ENCODE assay signal across 29 mouse cellular contexts in the genomic region with DNA sequence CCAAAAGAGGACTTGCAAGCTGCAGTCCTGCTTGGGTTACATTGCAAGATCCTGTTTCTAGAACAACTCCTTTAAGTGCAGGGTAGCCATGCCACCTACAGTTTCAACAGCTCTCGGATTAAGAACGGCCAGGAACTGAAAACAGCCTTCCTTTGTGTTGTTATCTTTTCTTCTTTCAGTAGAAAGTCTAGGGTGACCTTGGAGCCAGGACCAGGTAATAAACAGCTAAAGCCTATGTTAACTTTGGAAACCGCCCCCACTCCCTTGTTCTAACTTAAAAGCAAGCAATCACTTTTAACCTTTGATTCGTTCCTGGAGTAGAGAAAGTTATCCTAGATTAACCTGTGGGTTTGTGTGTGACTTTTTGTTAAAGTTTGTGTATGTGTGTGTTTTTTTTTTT. TPM values are rescaled to one million over a fixed set of nuclear protein-coding genes. Genes with fewer than 3 reads are reported as not detected.
DNase-seq lines count a peak whose midpoint lies in the region; ATAC-seq and TF ChIP-seq lines count a peak whose summit lies in the region.
"Had no signal": no experiment of that assay in that cellular context is flagged by ENCODE, and none has a peak within 500 bp of the region (broad histone marks: within the 10 kb centered on the region; RNA-seq: fewer than 3 reads in every experiment).

No protein-coding gene starts in this region.

- no peak for TF ChIP-seq CTCF in liver, postnatal 0 days (IDR thresholded peaks at IDR 0.05; ENCODE audit: low read depth)

- H3K4me2 ChIP-seq in intestine, embryonic 16.5 days (ENCODE audit: low read depth, low read length) = no peak overlapping the region
- H3K4me2 ChIP-seq in stomach, embryonic 16.5 days (ENCODE audit: low read depth, low read length) = no peak overlapping the region
- no peak overlapping the region for H3K4me2 ChIP-seq in liver, postnatal 0 days (ENCODE audit: low read depth, low read length)
- no peak overlapping the region for H3K4me2 ChIP-seq in hindbrain, embryonic 12.5 days (replicated peaks)
- H3K4me2 ChIP-seq: embryonic facial prominence, embryonic 12.5 days; forebrain, embryonic 12.5 days; liver, embryonic 15.5 days; midbrain, embryonic 15.5 days; neural tube, embryonic 12.5 days had no signal

- no peaks in the 10 kb centered on the region for H3K27me3 ChIP-seq in intestine, embryonic 16.5 days (replicated peaks; ENCODE audit: control insufficient read depth, insufficient read depth, low read length)
- H3K27me3 ChIP-seq in stomach, embryonic 16.5 days (ENCODE audit: control insufficient read depth, insufficient read depth, low read length) = no peaks in the 10 kb centered on the region
- H3K27me3 ChIP-seq in liver, postnatal 0 days (ENCODE audit: insufficient read depth, low read length) = no peaks in the 10 kb centered on the region
- H3K27me3 ChIP-seq in hindbrain, embryonic 12.5 days = no peaks in the 10 kb centered on the region
- H3K27me3 ChIP-seq: CH12.LX; embryonic facial prominence, embryonic 12.5 days; forebrain, embryonic 12.5 days; liver, embryonic 15.5 days; midbrain, embryonic 15.5 days; neural tube, embryonic 12.5 days had no signal

- no peaks in the 10 kb centered on the region for H3K36me3 ChIP-seq in intestine, embryonic 16.5 days (ENCODE audit: control insufficient read depth, insufficient read depth, low read length)
- H3K36me3 ChIP-seq in stomach, embryonic 16.5 days (ENCODE audit: control insufficient read depth, insufficient read depth, low read length) = no peaks in the 10 kb centered on the region
- H3K36me3 ChIP-seq in liver, postnatal 0 days (replicated peaks; ENCODE audit: insufficient read depth, low read length) = no peaks in the 10 kb centered on the region
- no peaks in the 10 kb centered on the region for H3K36me3 ChIP-seq in hindbrain, embryonic 12.5 days
- H3K36me3 ChIP-seq: embryonic facial prominence, embryonic 12.5 days; forebrain, embryonic 12.5 days; G1E; heart, embryonic 10.5 days; hindbrain, embryonic 10.5 days; limb, embryonic 10.5 days; liver, embryonic 15.5 days; midbrain, embryonic 15.5 days; neural tube, embryonic 12.5 days had no signal

- TF ChIP-seq EP300 in liver, postnatal 0 days (IDR thresholded peaks at IDR 0.05; ENCODE audit: low read depth) = no peak

- no peak overlapping the region for H3K9ac ChIP-seq in intestine, embryonic 16.5 days (ENCODE audit: low read depth, low read length)
- H3K9ac ChIP-seq in stomach, embryonic 16.5 days (ENCODE audit: low read length) = no peak overlapping the region
- no peak overlapping the region for H3K9ac ChIP-seq in liver, postnatal 0 days (replicated peaks)
- no peak overlapping the region for H3K9ac ChIP-seq in hindbrain, embryonic 12.5 days
- H3K9ac ChIP-seq: embryonic facial prominence, embryonic 12.5 days; forebrain, embryonic 12.5 days; liver, embryonic 15.5 days; midbrain, embryonic 15.5 days; neural tube, embryonic 12.5 days had no signal

- no peaks in the 10 kb centered on the region for H3K9me3 ChIP-seq in intestine, embryonic 16.5 days (ENCODE audit: control insufficient read depth, low read length)
- no peaks in the 10 kb centered on the region for H3K9me3 ChIP-seq in stomach, embryonic 16.5 days (replicated peaks; ENCODE audit: control insufficient read depth, low read length)
- H3K9me3 ChIP-seq in liver, postnatal 0 days (ENCODE audit: low read length) = no peaks in the 10 kb centered on the region
- H3K9me3 ChIP-seq in hindbrain, embryonic 12.5 days (replicated peaks) = no peaks in the 10 kb centered on the region
- H3K9me3 ChIP-seq: embryonic facial prominence, embryonic 12.5 days; forebrain, embryonic 12.5 days; G1E; heart, embryonic 10.5 days; hindbrain, embryonic 10.5 days; limb, embryonic 10.5 days; liver, embryonic 15.5 days; midbrain, embryonic 15.5 days; neural tube, embryonic 12.5 days had no signal

- peak; percentile 69 for ATAC-seq in intestine, embryonic 16.5 days
- peak; percentile 66; the same call in 1 of the 2 replicates for ATAC-seq in stomach, embryonic 16.5 days (ENCODE audit: insufficient read depth, low FRiP score)
- ATAC-seq in liver, postnatal 0 days = no peak
- ATAC-seq in hindbrain, embryonic 12.5 days (ENCODE audit: low FRiP score) = no peak
- ATAC-seq: activated CD4-positive, CD25-positive, alpha-beta regulatory T cell, adult 4 months; midbrain, embryonic 15.5 days had no signal

- peak; percentile 57 to 73 for DNase-seq in kidney, adult 8-10 months
- DNase-seq in kidney, postnatal 10 days = peak; percentile 12
- no peak for DNase-seq in liver, postnatal 0 days
- no peak for DNase-seq in ovary, postnatal 14 days (ENCODE audit: low spot score)
- DNase-seq: adrenal gland, adult 8-10 months; B cell, adult 2 months; cerebellum, adult 18-20 months; cerebellum, postnatal 14 days; gastrocnemius, adult 2 months; liver; retina, postnatal 1 day; right cerebral cortex, postnatal 25 days; thymus, postnatal 25 days had no signal

- no peak overlapping the region for H3K27ac ChIP-seq in intestine, embryonic 16.5 days (ENCODE audit: low read length)
- H3K27ac ChIP-seq in stomach, embryonic 16.5 days (ENCODE audit: low read length) = 0 out of 2 replicates have a peak overlapping the region, but pooled peaks have one; percentile 56
- no peak overlapping the region for H3K27ac ChIP-seq in liver, postnatal 0 days (ENCODE audit: low read depth)
- H3K27ac ChIP-seq in hindbrain, embryonic 12.5 days = no peak overlapping the region
- H3K27ac ChIP-seq: embryonic facial prominence, embryonic 12.5 days; forebrain, embryonic 12.5 days; gastrocnemius, adult 2 months; heart, embryonic 10.5 days; hindbrain, embryonic 10.5 days; limb, embryonic 10.5 days; liver, embryonic 15.5 days; macrophage; midbrain, embryonic 15.5 days; neural tube, embryonic 12.5 days had no signal

- peaks cover 3% of the 10 kb centered on the region for H3K4me1 ChIP-seq in intestine, embryonic 16.5 days (ENCODE audit: control insufficient read depth, insufficient read depth, low read length)
- H3K4me1 ChIP-seq in stomach, embryonic 16.5 days (ENCODE audit: control insufficient read depth, insufficient read depth, low read length) = no peaks in the 10 kb centered on the region
- peaks cover 5% of the 10 kb centered on the region for H3K4me1 ChIP-seq in liver, postnatal 0 days (ENCODE audit: insufficient read depth)
- no peaks in the 10 kb centered on the region for H3K4me1 ChIP-seq in hindbrain, embryonic 12.5 days
- H3K4me1 ChIP-seq: embryonic facial prominence, embryonic 12.5 days; forebrain, embryonic 12.5 days; hindbrain, embryonic 10.5 days; liver, embryonic 15.5 days; midbrain, embryonic 15.5 days; neural tube, embryonic 12.5 days had no signal

- WGBS in intestine, embryonic 16.5 days = 50% methylated on average over 4 of the region's 4 CpGs
- WGBS in stomach, embryonic 16.5 days = 55% methylated on average over 4 of the region's 4 CpGs
- 57% methylated on average over 4 of the region's 4 CpGs for WGBS in liver, postnatal 0 days (ENCODE audit: insufficient replicate concordance)
- WGBS in hindbrain, embryonic 12.5 days = 77% methylated on average over 4 of the region's 4 CpGs

- H3K4me3 ChIP-seq in intestine, embryonic 16.5 days (ENCODE audit: low read length) = no peak overlapping the region
- no peak overlapping the region for H3K4me3 ChIP-seq in stomach, embryonic 16.5 days (replicated peaks; ENCODE audit: low read length)
- no peak overlapping the region for H3K4me3 ChIP-seq in liver, postnatal 0 days (ENCODE audit: low read depth, low read length)
- no peak overlapping the region for H3K4me3 ChIP-seq in hindbrain, embryonic 12.5 days
- H3K4me3 ChIP-seq: embryonic facial prominence, embryonic 12.5 days; forebrain, embryonic 12.5 days; gastrocnemius, adult 2 months; heart, embryonic 10.5 days; hindbrain, embryonic 10.5 days; limb, embryonic 10.5 days; liver, embryonic 15.5 days; midbrain, embryonic 15.5 days; neural tube, embryonic 12.5 days had no signal

RNA-seq across cellular contexts. Expression of gene Acpp, which starts 33.2 kb away (rescaled TPM):
- 2.3 and 2.6 TPM in 2 replicates for polyA plus RNA-seq in intestine, embryonic 16.5 days (2015; fragmentation: Nextera tagmentation; extraction: Ambion mirVana)
- polyA plus RNA-seq in stomach, embryonic 16.5 days (2015; fragmentation: Nextera tagmentation; extraction: Ambion mirVana) = 1.5 TPM in 2 replicates
- polyA plus RNA-seq in liver, postnatal 0 days (2015; fragmentation: Nextera tagmentation; extraction: Ambion mirVana) = 0.57 and 0.79 TPM in 2 replicates
- 0.33 and 0.58 TPM in 2 replicates for polyA plus RNA-seq in hindbrain, embryonic 12.5 days (2016; fragmentation: Nextera tagmentation; extraction: Ambion mirVana)
- polyA plus RNA-seq: G1E; heart, postnatal 0 days; neural tube, embryonic 12.5 days had no signal

RNA-seq across cellular contexts. Expression of gene Dnajc13, which starts 41.6 kb away (rescaled TPM):
- polyA plus RNA-seq in intestine, embryonic 16.5 days (2015; fragmentation: Nextera tagmentation; extraction: Ambion mirVana) = 21.5 and 24.2 TPM in 2 replicates
- 18.6 and 19.8 TPM in 2 replicates for polyA plus RNA-seq in stomach, embryonic 16.5 days (2015; fragmentation: Nextera tagmentation; extraction: Ambion mirVana)
- 5.4 and 5.8 TPM in 2 replicates for polyA plus RNA-seq in liver, postnatal 0 days (2015; fragmentation: Nextera tagmentation; extraction: Ambion mirVana)
- 23.2 and 29.3 TPM in 2 replicates for polyA plus RNA-seq in hindbrain, embryonic 12.5 days (2016; fragmentation: Nextera tagmentation; extraction: Ambion mirVana)

Comparison
In these comparisons a context has a peak if more than half of its experiments do, and no peak if none do; other contexts are left out.
1. ATAC-seq: peak in intestine, embryonic 16.5 days (single experiment) and stomach, embryonic 16.5 days (single experiment); none in liver, postnatal 0 days (single experiment) and hindbrain, embryonic 12.5 days (single experiment).
2. DNase-seq: peak in kidney, adult 8-10 months (2 of 2) and kidney, postnatal 10 days (single experiment); none in liver, postnatal 0 days (single experiment) and ovary, postnatal 14 days (single experiment).